Mouse (Mus musculus) heart, adult 18-20 months (tissue): ENCODE data around the gene Rab11fip4. TPM values are rescaled to one million over a fixed set of nuclear protein-coding genes. Genes with fewer than 3 reads are reported as not detected.
A peak's percentile ranks its signal among the peaks of the same experiment; 100 is the strongest.

Experiments used
- DNase-seq, 2 experiments: peaks; one replicate each; pipeline ENCODE4 v3.0.0; 2021 to 2022; ENCODE audit warnings: mixed read lengths in 1 of 2
- total RNA-seq, 2 experiments: library from RNA; stranded (reverse); gene quantifications; 2 replicates each; pipeline ENCODE4 v1.2.3; 2021

Rab11fip4 gene
- total RNA-seq, 2 experiments from 2014 or later = 0.15 to 0.36 TPM

DNA sequence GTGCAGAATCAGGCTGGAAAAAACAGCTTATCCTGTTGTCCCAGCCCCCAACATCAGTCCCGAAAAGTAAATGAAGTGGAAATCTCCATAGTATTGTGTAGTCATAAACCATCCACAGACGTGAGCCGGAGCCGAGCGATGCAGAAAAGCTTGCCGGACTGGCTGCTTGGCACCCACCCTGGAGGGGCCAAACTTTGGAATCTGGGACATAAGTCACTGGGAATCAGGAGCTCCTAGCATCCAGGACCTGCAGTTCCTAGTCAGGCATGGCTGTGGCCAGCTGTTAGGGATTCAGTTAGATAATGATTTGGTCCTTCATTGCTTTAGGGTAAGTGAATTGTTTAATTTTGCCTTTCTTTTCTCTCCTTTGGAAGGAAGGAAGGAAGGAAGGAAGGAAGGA lies 122.2 kb downstream of the Rab11fip4 start:
- DNase-seq = no peak

DNA sequence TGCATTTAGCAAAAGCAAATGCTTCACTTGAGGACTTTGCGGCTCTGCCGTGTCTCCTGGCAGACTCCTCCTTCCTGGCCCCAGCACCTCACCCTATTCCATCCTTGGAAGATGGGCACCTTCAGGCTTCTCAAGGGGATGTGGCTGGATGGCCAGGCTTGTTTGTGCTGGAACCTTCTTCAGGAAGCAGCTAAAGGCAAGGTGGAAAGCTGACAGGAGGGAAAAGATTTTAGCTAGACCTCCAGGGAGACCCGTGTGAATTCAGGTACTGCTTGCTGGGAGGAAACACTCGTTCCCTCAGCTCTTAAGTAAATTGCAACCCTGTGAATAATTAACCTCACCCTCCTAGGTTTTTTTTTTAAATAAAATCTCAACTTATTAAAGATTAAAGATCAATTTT lies 122.7 kb downstream of the Rab11fip4 start:
- no peak for DNase-seq

DNA sequence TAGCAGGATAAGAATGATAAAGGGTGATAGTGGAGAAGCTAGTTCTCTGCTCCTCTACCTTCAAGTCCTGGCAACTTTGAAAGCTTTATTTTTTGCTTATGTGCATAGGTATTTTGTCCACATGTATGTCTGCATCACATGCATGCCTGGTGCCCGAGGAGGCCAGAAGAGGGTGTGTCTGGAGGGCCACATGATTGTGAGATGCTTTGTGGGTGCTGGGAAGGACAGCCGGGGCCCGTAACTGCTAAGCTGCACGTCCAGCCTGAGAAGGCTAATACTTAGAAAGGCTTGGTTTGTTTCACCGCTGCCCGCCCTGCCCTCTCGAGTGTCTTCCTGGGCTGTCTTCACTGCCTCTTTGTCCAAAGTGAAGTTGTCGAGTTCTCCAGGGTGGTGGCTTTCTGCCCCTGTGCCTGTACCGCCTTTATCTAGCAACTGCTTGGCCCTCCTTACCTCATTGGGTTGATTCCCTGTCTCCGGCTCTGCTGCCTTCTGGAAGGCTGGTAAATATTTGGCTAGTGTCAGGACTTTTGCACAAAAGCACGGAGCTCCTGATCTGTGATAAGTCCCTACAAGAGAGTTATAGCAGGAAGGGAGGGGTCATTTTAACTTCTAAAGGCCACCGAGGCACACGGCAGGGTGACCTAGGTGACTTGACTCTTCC lies 123.2 kb downstream of the Rab11fip4 start:
- no peak for DNase-seq

DNA sequence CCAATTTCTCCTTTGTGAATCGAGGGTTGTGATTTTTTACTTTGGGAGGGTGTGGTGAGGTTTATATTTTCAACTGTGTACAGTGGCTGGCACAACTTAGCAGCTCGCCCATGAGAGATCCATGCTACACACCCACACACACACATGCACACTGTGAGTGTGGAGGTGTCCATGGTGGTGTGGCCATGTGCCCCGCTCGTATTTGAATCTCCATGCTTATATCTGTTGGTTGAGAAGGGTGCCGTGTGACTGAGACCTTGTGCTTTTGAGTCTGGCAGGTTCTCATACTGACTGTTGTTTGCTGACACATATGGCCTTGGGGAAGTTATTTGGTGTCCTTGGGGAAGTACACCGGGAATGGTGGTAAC lies 123.7 kb downstream of the Rab11fip4 start:
- DNase-seq = no peak

DNA sequence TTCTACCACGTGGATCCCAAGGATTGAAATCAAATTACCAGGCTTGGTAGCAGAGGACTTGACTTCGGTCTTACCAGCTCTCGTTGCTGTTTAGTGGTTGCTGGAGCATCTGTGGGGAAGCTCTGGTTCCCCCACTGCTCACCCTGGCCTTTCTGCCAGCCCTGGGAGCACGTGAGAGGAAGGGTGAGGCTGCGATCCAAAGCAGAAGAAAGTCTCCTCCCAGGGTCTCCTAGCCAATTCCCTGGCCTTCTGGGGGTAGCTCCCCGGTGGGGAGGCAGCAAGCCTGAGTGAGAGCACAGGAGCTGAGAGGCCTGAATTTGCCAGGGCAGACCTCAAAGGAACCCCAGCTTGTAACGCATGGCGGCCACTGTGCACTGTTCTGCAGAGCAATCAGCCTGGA lies 124.3 kb downstream of the Rab11fip4 start:
- DNase-seq = peak in 1 of 2 experiments; percentile 53

DNA sequence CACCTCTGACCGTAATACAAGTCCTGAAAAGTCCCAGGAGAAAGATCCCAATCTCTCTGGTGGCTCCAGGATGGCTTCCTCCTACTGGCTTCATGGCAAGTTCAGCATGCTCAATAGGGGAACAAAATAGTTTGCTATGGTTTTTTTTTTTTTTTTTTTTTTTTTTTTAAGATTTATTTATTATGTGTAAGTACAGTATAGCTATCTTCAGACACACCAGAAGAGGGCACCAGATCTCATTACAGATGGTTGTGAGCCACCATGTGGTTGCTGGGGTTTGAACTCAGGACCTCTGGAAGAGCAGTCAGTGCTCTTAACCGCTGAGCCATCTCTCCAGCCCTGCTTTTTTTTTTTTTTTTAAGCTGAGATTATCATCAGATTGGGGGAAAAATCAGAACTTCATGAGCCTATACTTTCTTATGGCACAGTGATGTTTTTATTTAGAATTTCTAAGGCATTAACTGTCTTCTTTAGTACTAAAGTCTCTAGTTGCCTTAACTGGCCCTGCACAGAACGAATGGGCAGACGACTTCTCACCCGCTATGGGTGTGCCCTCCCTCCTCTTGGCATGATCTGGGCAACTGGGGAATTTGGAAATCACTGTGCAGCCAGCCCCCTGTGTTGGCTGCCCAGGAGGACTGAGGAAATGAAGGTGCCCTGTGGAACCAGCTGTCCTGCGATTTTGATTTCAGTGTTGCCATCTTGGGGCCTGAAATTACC lies 124.9 kb downstream of the Rab11fip4 start:
- DNase-seq = no peak

DNA sequence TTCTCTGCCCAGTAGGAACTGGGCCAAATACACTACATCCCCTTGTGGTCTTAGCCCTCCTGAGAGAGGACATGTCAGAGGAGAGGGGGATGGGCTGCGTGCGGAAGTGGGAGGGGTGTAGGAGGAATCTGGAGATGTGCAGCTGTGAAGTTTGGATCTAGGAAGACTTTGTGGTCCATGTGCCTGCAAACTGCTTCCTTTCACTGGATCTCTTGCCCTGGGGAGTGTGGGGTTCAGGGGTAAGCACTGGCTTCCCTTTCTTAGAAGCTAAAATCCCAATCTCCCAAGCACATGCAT lies 125.4 kb downstream of the Rab11fip4 start:
- DNase-seq = no peak

DNA sequence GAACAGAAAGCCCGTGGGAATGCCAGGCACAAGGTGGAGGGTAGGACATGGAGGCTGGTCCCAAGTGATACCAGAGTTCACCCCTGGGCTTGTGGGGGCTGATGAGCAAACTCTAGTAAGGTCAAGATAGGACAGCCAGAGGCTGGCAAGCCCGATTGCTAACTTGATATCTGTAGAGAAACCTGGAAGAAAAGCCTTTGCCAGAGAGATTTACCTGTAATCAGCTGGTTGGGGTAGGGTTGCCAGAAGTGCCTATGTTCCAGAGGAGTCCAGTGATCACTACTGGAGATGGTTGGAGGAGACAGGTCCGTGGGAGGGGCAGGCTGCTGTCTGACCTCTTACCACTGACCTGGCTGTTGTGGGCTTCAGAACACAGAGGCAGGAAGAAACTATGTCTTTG lies 126.3 kb downstream of the Rab11fip4 start:
- no peak for DNase-seq

DNA sequence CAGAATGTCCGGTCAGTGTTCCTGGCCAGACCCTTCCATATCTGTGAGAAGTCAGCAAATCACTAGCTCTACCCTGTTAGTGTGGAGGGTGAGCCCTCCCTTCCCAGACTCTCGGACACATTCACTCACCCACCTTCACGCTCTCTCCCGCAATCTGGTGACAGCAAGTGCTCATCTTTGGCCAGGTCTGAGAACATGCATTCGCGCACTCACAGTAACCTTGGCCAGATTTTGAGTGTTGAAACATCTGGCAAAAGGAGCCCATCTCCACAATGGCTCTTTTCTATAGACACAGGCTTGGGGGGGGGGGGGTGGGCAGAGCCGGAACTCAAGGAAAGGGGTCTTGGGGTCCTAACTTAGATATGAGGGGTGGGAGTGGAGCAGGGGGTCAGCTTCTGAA lies 126.8 kb downstream of the Rab11fip4 start:
- no peak for DNase-seq

DNA sequence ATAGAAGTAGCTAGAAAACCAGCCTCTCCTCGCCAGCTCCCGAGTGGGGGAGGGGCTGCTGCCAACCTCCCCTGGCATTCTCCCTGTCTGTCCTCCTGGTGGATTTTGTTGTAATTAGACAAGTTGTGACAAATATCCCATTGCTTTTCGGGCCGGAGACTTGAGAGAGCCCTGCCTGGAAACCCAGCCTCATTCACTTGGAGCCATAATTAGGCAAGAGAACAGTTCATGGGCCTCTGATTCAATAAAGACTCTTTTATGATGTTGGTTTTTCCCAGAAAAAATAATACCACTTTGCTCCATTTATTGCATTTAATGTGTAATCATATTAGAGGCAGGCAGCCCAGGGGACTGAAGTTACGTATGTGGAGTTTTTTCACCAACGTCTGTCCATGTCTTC lies 127.2 kb downstream of the Rab11fip4 start:
- DNase-seq = no peak

DNA sequence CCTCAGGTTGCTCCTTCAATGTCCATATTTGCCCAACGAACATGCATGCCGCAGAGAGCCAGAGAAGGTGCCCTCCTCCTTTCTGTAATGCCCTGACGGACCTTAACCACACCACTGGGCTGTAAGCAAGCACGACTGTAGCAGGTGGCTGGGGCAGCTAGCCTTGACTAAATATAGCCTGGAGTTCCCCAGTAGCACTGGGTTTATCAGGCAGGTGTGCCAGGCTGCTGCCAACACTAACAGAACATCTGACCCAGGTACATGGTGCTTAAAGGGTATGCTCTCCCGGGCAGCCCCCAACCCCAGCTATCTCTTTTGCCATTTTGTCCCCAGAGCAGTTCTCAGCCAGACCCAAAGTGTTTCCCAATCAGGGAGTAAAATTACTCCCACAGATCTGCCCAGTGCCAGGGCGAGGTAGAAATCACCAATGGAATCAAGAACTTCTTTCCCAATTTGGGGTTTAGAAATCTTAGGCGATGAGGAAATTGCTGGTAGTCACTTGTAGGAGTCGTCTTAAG lies 127.9 kb downstream of the Rab11fip4 start:
- no peak for DNase-seq

DNA sequence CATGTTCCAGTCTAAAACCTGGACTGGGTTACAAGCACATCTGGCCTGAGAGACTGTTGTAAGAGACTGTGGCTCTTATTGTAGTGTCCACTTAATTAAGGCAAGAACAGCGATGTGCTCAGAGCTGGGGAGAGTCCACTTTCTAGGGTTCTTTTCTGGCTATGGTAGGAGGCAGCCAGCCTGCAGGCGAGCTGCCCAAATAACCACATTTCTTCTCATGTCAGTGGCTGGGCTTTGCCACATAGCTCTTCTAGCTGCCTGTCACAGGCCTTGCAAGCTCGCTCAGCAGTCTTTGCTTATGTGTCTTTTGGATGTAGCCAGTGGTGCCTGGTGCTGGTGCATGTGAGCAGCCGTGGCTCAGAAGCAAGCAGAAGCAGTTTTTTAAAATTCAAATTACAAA lies 129.7 kb downstream of the Rab11fip4 start:
- DNase-seq = no peak

DNA sequence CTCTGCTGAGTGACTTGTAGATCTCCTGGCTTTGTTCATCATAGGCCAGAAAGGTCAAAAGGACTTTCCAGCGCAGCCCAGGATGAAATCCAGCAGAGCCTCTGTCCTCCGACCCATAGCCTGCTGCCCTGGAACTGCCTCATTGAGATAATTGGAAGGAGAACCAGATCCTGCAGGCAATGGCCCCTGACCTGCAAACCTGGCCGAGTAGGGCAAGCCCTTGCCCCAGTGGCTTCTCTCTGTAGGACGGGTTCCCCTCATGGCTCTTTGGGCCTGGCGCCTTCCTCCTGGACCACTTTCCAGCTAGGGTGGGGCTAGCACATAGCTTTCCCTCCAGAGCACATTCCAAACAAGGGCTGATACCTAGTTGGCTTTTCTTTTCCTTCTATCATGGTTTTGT lies 131.8 kb downstream of the Rab11fip4 start:
- no peak for DNase-seq

DNA sequence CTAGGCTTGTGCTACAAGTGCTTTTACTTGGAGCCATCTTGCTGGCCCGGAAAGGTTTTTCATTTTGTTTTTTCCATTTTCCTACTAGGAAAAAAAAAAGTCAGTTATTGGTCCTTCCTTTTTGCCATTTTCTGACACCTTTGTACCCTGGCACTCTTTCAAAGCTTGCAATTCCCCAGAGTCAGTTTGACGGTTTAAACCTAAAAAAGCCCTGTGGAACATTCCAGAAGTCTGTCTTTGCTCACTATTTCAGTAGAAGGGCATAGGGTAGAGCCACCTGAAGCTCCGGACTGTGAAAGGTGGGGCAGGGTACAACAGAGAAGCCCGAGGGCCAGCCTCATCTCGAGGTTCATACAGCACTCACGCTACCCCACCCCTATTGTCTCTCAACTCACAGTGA lies 134.0 kb downstream of the Rab11fip4 start:
- DNase-seq = no peak

DNA sequence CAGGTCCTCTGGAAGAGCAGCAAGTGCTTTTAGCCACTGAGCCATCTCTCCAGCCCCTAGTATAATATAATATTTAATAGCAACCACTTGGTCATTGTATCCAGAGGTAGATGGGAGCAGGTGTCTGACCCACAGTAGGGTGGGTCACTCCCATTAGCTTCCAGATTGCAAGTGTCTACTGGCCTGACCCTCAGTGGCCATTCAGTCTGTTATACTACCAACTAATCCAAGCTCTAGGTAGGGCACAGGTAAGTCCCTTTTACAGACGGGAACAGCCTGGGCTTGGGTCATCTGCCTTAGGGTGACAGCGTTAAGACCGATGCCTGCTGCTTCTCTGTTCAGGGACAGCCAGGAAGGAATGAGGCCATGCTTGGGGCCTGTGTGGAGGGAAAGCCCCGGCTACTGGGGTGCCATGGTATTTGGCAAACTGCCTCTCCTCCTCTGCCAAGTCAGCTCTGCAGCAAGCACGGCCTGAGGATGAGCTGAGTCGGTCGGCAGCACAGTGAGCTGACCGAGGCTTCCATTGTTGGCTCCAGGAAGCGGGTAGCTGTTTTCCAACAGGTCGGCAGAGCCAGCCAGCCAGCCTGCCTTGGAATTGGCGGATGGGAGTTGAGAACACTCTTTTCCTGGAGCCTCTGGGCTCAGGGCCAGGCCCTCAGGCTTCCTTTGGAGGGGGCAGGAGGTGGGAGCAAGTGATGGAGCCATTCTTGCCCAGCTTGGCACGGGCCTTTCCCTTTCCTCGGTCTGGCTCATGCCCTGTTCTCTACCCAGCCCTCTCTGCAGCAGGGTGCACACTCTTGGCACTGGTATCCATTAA lies 138.4 kb downstream of the Rab11fip4 start:
- peak; percentile 56 to 82 for DNase-seq

DNA sequence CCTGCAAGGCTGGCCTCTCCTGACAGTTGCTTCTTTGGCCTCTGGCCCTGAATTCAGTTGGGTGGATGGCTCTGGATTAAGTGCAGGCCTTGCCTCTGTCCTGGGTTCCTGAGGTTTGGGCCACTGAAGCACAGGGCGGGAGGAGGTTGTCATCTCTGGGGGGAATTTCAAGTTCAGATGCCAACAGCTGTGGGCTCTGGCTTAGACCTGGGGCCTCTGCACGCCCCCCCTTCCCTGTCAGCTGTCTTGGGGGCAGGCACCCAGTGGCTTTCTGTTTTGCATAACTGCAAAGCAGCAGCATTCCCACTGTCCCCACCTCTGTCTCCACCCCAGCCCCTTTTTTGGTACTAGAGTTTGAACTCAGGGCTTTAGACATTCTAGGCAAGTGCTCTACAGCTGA lies 139.4 kb downstream of the Rab11fip4 start:
- no peak for DNase-seq

DNA sequence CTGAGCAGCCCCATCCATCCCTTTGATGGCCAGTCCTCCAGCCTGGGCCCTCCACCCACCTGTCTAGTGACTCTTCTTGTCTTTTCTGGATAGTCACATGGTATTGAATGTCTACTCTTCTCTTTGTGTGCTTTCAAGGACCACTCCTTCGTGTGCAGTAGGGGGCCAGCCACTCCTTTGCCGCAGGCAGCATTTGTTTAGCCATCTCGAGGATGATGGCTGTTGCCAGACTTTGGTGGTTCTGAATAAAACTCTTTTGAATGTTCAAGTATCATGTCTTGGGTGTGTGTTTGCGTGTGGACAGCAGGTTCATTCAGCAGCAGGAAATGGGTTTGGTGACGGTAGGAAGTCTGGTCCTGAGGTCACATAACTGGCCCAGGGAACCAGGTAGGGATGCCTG lies 140.5 kb downstream of the Rab11fip4 start:
- no peak for DNase-seq

DNA sequence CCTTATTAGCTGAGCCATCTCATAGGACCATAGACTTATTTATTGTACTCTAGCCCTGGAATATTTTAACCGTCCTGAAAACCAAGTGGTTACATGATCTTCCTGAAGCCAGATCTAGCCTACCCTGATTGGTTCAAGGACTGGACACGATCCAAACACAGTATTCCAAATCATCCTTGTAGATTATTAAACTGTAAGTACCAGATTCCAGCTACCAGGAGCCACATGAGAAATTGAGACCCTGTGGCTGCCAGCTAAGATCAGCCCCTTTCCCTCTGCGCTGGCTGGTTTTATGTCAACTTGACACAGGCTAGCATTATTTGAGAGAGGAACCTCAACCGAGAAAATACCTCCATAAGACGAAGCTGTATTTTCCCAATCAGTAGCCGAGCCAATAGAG lies 142.0 kb downstream of the Rab11fip4 start:
- no peak for DNase-seq

DNA sequence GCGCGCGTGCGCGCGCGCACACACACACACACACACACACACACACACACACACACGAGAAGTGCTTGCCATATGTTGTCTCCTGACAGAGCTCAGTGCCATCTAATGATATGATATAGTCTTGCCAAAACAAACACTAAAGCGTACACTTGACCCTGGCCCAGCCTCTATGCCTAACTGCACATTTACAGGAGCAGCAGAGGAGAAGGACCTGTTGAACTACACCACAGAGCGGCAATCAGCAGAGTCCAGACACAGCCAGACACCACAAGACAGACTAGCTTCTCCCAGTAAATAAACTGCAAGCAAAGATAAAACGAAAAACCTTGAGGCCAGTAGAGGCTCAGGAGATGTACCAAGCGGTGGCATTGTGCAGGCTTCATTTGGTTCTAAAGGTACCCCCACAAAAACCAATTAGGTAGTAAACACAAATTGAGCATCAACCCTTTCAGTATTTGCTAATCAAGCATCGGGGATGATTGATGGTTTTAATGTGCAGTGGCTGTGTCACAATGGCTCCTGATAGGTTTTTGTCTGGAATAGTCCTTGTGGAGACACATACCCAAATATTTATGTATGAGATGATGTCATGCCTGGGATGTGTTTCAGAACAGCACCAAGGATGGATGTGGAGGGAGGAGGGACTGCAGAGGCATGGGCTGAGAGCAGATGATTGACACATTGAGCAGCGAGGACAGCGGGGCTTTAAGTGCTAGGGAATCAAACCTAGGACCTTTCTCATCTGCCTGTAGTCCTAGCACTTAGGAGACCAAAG lies 145.4 kb downstream of the Rab11fip4 start:
- no peak for DNase-seq

DNA sequence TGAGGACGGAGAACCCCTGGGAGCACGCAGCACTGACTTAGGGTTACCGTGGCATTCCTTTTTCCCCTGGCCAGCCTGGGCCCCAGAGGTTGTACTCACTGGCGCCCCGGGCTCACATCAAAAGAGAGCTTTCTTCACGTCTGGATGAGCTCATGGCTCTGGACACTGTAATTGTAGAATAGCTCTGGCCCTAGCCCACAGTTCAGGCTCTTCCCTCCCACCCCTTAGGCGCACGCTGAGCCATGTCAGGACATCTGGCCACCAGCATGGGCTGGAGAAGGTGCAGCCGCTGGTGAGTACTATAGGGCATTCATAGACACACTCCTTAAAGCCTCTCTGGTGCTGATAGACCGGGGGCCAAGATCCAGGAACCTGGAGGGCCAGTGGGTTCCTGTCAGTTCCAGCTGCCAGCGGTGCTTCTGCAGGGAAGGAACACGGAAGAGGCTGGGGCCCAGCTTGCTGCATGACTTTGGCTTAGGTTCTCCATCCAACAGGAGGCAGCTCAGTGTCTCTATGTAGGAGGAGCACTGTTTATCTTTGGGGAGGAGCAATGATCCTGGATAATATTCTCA lies 146.2 kb downstream of the Rab11fip4 start:
- no peak for DNase-seq

DNA sequence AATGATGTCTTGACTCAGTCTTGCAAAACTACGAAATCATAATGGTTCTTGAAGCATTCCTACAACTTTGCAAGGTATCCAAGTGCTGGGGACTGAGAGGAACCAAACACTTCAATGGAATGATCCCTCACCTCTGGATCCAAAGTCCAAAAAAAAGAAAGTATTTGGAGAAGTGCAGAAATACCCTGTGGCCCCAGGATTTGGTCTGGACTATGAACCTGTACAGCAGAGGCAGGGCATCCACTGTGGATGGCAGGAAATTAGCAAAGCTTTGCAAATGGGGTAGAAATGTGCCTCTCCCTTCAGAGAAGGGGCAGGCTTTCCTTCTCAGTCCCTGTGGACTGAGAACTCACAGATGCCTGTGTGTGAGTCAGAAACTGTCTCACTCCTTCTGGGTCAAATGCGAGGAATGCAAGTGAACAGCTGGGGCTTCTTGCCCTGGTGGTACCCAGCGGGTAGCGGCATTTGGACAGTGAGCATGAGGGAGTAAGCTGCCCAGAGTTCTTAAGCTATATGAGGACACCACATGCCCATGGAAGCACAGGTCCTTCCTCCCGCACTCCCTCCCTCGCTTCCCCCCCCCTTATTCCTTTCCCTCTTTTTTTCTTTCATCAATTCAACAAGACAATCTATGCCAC lies 147.0 kb downstream of the Rab11fip4 start:
- DNase-seq = no peak
